Mouse (Mus musculus) heart, adult 9 months (tissue): ENCODE measurements around the gene U90926.

Experiments used
- DNase-seq, 2 experiments: peaks; one replicate each; pipeline ENCODE4 v3.0.0; 2022; ENCODE audit warnings: low spot score in 2 of 2

U90926 gene

DNA sequence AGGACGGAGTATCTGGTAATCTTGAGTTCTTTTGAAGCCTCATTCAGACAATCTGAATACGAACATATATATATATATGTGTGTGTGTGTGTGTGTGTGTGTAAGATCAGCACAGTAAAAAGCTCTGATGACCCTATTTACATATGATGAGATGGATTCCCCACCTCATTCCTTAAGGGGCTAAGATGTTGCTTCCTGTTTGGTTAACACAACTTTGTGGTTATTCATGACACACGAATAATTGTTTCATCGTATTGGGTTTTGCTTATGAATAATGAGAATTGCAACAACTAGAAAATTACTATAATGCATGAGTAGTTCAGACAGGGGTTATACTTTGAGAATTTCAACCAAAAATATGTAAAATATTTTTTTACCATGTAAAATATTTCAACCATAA lies at the start of gene U90926:
TSS of gene U90926 (minus strand) at position 101 of the 400 bp plus-strand sequence.
- no peak for DNase-seq

DNA sequence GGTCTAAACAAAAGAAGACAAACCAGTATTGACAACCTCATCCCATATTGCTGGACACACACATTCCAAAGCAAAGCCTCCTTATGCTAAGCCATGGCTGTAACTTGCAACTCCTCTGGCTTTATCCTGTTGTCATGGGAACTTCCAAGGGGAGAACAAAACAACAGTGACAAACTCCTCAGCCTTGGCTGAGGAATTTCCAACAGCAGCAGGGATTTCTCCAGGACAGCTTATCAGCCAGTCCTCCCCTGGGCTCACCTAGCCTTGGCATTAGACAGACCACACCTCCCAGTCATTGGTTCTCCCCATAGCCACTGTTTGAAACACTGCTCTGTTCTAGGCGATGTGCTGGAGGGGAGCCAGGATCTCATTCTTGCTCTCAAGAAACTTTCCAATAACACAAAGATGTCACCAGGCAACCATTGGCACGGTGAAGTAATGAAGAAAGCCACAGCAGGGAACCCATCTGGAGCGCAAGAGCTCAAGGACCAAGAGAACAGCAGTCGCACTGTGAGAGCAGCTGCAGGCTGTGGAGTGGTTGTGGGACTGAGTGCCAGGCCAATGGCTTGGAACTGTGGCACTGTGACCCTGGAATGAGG lies 48.7 kb upstream of the U90926 start:
- peak; percentile 64 to 80 for DNase-seq

DNA sequence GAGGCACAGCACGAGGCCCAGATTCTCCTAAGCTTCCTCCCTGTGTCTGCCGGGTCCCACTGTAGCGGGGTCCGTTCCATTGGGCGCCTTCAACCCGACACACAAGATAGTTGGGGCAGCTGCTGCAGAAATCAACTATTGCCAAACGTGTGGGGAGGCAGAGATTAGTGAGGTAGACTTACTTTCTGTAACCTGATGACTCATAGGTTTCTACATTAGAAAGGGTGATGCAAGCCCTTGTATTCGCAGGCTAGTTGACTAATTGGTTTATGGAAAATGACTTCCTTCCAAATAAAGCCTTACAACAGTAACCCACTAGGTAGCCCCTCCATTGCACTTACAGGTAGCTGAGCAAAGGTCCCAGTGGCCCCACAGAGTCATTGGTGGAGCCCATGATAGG lies 47.4 kb upstream of the U90926 start:
- no peak for DNase-seq

DNA sequence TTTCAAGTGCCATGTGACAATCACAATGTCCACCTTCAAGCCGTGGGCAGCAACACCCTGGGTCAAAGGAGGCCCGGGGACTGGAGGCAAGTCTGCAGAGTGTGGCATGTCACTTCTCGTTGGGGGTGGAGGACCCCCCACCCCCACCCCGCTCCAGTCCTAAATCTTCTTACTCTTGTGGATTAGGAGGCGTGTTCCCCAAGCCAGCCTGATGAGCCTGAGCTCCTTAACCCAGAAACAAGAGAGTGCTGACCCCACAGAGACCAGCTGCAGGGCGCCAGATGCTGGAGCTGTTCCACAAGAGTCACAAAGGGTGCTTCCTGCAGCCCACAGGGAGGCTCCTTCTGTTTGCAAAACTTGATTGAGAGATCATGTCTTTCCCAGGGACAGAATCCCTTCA lies 41.0 kb upstream of the U90926 start, which contains the start of gene Ppef2:
TSS of gene Ppef2 (minus strand) at position 61 of the 400 bp plus-strand sequence.
- DNase-seq = no peak

DNA sequence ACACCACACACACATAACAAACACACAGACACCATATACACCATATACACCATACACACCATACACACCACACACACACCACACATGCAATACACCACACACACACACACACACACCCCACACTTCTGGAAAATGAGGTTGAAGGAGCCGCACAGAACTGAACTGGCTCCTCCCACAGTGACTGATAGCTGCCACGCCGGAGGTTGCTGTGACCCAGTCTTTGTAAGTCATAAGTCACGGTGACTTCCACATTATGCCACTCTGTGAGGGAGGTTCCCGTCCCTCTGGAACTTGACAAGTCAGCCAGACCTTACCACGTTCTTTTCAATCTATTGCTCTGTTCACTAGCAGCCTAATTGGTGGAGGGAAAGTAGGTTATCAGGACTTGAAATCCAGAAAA lies 39.3 kb upstream of the U90926 start:
- DNase-seq = no peak

DNA sequence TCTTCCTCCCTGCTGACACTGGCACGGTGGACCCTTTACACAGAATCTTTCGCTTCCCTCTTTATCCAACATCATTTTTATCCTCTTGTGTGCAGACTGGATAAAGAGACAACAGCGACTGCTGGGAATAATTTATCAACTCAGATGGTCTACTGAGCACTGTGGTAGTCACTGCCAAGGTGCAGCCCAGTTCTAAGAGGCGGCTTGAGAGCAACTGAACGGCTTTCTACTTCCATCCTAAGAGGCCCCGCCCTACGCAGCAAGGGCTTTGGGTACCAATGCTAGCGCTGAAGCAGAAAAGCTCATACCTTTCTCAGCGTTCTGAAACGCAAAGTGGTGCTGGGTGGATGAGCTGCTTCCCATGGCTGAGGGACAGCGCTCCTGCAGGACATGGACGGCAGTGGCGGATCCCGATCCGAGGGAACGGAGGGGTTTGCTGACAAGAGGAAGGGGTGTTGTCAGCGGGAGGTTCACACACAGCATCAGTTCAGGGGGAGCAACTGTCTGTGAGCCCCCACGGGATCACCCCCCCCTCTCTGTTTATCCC lies 37.7 kb upstream of the U90926 start:
- no peak for DNase-seq

DNA sequence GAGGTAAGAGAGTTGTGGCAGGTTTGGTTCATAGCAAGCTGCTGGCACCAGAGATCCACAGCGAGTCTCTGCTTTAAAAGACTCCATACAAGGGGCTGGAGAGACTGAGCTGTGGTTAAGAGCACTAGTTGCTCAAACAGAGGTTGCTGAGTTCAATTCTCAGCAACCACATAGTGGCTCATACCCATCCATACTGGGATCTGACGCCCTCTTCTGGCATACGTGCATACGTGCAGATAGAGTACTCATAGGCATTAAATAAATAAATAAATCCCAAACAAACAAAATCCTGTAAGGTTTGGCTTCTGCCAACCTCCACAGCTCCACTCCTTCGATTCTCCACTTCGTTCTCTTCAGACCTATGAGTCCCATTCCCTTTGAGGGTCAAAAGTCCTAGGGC lies 36.8 kb upstream of the U90926 start:
- DNase-seq = no peak

DNA sequence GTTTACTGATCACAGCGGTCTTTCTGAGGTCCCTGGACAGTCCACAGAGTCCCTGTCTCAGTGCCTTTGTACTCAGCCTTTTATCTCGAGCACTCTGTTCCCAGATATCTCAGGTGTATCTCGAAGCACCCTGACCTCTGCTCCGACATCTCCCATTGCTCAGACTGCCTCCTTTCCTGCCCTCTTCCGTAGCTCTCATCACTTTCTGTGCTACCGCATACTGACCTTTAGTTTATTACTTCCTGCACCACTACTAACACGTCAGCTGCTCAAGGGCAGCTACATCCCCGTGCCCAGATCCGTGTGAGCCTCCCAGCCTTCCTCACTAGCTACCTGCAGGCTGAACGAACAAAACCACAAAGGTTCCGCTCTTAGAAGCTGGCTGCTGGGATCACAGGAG lies 33.4 kb upstream of the U90926 start:
- DNase-seq = no peak

DNA sequence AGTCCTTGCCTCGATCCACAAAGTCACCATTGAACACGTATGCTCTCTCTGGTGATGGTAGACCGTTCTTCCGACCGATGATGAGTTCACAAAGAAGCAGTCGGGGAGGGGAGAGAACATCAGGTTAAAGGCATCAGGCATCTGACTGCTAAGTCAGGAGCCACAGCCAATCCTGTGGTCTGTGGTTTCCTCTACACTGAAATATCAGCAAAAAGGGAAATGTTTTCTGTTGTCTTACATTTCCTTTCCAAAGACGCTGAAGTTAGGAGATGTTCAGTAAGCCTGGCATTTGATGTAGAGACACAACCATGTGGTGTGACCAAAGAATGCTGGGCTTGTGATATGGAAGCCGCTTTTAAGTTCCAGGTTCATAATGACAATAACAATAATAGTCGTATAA lies 30.3 kb upstream of the U90926 start:
- DNase-seq = no peak

DNA sequence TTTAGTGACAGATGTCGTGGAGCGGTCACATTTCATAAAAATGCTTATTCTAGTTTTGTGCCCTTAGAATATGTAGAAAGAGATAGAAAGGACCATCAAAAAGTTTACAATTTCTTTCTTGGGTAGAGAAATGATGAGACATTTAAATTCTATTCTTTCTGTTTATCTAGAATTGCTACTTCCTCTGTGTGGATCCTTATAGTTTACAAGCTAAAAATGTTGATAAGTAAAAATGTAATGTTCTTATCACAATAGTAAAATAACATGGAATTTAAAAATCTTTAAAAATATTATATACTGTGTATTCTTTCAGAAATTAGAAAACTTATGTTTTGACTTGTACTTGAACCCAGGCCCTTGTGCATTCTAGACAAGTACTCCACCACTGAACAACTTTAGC lies 29.7 kb upstream of the U90926 start:
- DNase-seq = no peak

DNA sequence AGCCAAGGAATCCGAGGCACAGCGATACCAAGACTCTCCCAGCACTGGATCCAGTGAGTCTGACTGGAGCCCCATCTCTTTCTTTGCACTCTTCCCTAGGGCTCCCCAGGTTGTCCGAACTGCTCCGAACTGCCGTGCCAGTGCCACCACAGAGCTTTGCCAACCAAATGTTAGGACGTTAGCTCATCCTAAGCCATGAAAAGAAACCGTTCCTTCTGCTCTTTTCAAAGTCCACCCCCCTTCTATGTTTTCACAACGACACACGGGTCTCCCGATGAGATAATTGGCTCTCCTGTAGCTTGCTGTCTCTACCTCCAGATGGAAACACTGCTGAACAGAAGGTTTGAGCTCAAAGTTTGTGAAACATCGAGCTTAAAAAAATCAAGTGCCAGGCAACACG lies 25.6 kb upstream of the U90926 start:
- no peak for DNase-seq

DNA sequence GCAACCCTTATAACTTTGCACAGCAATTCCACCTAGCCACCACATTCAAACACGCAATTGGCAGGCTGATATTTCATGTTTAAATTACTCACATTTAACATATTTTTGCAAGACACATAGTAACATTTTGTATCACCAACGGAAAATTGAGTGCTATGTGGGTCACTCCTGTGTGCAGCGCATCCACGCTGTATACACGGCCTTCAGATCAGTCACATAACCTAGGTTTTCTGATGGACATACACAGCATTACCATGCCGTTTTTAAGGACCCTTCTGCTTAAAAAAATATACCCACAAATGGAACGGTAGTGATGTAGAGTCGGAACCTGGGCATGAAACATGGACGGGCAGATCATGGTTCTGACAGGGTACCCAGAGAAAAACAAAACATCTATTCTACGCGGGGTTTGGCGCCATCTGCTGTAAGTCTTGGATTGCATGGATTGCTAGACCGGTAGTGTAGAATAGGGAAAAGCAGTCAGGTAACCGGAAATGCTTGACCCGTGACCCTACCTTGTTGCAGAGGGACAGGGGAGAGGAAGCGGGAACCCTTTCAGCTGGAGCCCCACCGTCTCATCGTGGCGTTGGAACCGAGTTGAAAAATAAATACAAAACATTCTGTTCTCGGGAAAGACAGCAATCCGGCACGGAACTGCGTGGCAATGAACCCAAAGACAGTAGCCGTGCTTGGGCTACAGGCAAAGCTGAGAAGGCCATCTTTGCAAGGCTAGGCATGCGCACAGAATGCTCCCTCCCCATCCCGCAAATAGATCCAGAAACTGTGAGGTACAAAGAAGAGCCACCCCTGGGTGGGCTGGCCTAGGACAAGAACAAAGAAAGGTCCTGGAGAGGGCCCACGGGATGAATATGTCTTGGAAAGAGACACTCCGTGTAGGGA lies 24.4 kb upstream of the U90926 start:
- peak in 1 of 2 experiments; percentile 51 for DNase-seq

DNA sequence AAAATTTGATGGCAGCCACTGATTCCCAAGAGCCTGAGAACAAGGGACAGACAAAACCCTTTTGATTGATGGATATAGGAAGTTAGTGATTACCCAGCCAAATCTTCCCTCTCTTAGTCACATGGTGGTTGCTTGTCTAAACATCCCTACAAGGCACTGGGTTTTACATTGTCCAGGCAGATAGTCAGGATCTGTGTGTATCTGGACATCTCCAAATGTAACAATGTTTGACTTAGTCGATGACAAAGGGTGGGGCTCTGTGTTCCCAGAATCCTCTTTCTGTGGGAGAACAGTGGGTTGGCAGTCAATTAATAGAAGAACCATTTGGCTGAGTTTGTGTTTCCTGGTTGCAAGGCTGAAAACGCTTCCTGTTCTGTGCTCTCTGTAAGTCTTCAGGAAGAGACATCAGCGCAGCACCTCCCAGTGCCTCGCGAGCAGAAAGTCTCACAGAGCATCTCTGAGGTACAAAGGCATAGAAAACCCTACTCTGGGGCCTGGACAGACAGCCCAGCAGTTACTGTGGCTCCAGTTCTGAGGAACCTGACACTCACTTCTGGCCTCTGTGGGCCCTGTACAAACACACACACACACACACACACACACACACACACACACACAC lies 19.8 kb upstream of the U90926 start:
- DNase-seq = no peak

DNA sequence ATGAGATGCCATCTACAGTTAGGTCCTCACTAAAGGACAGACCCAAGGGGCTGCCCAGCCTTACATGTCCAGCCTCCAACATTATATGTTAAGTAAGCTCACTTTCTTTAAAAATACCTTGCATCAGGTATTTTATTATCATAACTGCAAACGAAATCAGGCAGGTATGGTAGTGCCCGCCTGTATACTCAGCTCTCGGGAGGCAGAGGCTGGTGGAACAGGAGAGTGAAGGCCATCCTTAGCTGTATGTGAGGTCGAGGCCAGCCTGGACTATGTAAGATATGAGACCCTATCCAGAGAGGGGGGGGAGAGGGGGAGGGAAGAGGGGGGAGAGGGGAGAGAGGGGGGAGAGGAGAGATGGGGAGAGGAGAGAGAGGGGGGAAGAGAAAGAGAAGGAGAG lies 18.2 kb upstream of the U90926 start:
- no peak for DNase-seq

DNA sequence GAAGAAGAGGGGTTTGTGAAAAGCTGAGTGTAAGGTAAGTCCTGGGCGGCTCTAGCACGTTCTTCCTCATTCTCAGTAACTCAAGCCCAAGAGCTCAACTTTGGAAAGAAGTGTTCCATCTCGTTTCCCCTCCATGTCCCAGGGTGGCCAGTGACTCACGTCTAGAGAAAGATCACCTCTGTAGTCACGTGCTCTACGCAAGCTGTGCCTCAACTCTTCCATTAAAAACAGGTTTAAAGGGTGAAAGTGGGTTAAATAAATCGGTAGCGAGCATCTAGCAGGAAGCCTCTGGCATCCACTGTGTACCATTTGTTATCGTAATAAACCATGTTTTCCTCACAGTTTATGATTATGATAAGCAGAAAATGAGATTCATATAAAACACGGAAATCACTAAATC lies 16.6 kb upstream of the U90926 start:
- no peak for DNase-seq

DNA sequence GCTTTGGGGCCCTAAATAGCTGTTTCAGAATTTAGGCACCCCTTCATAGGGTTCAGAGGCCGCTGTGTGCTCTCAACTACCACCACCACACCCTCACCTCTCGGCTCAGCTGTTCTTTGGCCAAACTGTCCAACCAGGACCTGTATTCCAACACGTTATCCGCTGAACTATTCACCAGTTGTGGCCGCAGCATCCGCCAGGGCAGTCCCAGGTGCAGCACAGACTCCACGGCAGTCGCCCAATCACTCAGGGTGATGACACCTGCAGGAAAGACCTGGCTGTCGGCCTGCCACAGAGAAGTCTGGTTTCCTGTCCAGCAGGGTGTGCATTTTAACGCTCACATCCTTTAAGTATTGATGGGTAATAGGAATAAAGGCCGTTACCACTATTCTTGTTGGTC lies 15.1 kb upstream of the U90926 start:
- DNase-seq = no peak

DNA sequence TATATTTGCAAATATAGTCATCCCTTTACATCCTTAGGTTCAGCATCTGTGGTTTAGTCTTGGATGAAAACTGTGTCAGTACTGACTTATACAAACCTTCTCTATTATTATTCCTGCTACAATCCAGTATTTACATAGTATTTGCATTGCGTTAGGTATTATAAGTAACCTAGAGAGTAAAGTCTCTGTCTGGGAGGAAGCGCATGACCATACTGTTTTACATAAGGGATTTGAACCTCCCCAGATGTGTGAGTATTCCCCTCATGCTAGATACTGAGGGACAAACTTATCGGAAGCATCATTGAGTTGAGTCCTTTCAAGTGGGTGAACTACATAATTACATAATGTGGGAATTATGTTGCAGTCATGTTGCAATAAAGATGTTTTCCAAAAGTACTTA lies 14.3 kb upstream of the U90926 start:
- no peak for DNase-seq

DNA sequence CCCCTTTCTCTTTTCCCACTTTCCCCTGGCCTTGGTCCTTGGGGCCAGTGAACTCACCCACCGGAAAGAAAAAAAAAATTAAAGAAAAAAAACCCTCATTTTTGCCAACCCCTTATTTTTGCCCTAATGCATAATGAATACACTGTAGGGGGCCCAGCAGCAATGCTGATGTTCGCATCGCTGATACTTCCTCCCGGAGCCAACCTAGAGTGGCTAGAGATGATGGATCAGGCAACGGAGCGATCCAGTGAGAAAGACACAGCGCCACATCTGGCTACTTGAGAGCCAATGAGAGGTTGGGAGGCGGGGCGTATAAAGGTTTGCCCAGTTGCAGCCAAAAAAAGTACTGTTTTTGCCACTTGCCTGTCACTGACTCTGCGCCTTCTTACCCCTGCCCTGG lies 13.6 kb upstream of the U90926 start:
- DNase-seq = no peak

DNA sequence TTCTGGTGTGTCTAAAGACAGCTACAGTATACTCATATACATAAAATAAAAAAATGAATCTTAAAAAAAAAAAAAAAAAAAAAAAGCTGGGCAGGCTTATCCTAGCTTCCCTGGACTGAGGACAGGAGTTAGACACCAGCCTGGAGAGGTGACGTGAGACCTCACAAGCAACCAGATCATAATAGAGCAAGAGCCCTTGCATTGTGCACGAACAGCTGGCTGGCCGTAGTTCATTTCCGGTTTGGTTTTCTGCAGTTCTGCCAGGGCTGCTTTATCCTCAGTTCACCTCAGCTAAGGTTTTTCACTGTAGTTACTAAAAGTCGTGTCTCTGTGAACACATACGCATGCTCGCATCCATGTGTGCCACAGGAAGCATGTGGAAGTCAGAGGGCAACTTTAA lies 12.6 kb upstream of the U90926 start:
- DNase-seq = no peak

DNA sequence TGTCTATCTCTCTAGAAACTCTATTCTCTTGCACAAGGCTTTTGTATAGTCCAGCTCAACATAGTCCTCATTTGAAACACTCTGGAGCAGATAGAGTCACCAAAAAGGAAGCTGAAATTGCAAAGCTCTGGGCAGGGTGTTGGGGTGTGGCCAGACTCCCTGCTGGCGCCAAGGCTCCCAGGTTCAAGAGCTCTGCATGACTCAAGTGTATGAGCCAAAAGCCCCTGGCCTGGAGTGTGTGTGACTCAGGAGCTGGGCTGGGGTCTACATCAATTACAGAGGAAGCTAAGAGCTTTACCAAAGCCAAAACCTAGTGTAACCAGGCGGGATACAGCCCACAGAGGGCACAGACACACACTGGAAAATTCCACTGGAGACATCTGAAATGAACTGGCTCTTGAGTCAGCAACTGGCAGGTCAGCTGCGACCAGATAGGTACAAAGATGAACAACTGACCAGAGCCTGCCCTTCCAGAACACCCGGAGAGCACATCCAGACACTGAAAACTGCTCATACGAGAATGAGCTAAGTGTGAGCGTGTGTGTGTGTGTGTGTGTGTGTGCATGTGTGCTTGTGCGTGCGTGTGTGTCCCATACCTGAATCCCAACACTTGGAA lies 5.2 kb upstream of the U90926 start:
- DNase-seq = no peak

DNA sequence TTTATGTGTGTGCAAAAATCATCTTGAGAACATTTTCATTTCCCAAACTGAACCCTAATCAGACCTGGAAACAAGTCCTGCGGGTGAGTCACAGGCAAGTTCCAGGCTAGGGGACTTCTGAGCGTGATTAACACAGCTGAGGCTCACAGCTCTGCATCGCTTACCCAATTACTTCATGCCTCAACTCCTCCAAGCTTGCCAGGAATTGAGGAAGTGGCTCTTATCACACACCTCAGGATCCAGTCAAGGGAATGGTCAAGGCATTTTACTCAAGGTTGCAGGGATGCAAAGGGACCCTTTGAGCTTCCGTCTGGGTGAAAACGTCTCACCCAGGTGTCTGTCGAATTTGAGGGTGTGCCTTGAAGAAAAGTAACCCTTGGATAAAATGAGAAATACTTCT lies 4.6 kb upstream of the U90926 start:
- no peak for DNase-seq
